Mouse (Mus musculus): ENCODE data around the gene Mrtfa. TPM values are rescaled to one million over a fixed set of nuclear protein-coding genes. Genes with fewer than 3 reads are reported as not detected.

The Mrtfa gene
- polyA plus RNA-seq, 1 experiment from 2014 or later = 61.9 TPM

DNA sequence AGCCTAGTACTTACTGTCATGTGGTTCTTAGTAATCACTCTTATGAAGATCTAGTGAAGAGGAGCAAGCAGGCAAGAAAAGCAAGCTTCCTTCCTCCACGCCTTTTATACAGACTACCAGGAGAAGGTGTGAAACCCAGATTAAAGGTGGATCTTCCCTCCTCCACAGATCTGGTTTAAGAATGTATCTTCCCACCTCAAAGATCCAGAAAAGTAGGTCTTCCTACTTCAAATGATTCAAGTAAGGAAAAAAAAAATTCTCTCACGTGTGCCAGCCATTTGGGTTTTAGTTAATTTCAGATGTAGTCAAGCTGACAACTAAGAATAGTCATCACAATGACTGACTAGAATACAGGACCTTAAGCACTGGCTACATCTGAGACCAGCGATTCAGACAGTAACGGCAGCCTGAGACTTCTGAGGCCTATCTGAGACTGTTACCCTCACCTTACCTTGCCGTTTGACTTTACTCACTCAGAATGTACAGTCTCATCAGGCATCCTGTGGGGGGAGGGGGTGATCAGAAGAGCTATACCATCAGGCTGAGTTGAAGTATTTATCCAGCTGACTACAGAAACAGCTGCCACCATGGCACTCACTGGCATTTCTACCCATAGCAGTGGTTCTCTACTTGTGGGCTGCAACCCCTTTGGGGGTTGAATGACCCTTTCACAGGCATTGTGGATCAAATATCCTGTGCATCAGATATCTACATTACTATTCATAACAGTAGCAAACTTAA lies 121.7 kb downstream of the Mrtfa start:
- H3K4me3 ChIP-seq (ENCODE audit: inconsistent target) = no peak overlapping the region
- peaks cover 45% of the 10 kb centered on the region; the same call in 1 of the 2 replicates for H3K36me3 ChIP-seq (ENCODE audit: inconsistent target)
- no peak overlapping the region for H3K27ac ChIP-seq
- WGBS (ENCODE audit: missing documents) = 98% methylated on average over 5 of the region's 5 CpGs
- H3K79me2 ChIP-seq (ENCODE audit: inconsistent target) = peaks cover 100% of the 10 kb centered on the region

DNA sequence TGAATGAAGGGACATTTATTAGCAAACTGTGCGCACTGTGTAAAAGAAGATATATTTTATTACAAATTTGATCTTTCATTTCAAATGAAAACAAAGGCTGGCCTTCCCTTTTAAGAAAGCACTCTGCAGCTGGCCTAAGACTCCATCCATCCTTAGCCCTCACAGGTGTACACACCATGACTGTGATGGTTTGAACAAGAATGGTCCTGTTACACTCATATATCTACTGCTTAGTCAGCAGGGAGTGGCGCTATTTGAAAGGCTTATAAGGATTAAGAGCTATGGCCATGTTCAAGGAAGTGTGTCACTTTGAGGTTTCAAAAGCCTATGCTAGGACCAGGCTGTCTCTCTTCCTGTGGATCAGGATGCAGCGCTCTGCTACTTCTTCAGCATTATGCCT lies 122.8 kb downstream of the Mrtfa start:
- H3K27ac ChIP-seq = no peak overlapping the region
- peaks cover 100% of the 10 kb centered on the region for H3K79me2 ChIP-seq (ENCODE audit: inconsistent target)
- WGBS (ENCODE audit: missing documents) = 100% methylated on average over 3 of the region's 3 CpGs
- no peak overlapping the region for H3K4me3 ChIP-seq (ENCODE audit: inconsistent target)
- H3K36me3 ChIP-seq (ENCODE audit: inconsistent target) = peaks cover 45% of the 10 kb centered on the region; the same call in 1 of the 2 replicates

DNA sequence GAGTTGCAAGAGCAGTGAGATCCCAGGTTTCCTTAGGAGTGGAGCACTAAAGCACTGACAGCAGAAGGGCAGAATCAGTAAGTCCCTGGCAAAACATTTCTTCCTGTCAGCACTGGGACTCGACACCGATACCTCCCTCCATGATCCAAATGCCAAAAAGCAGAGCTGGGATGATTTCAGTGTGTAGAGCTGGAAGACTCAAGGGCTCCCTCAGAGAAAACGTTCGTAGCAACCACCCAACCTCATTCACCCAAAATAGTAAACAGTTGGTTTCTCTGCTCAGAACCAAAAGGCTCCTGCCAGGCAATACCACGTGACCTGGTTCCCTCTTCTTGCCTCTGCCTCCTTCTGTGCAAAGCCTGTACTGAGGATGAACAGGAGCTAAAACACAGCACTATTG lies 123.6 kb downstream of the Mrtfa start:
- 69% methylated on average over 5 of the region's 5 CpGs for WGBS (ENCODE audit: missing documents)

DNA sequence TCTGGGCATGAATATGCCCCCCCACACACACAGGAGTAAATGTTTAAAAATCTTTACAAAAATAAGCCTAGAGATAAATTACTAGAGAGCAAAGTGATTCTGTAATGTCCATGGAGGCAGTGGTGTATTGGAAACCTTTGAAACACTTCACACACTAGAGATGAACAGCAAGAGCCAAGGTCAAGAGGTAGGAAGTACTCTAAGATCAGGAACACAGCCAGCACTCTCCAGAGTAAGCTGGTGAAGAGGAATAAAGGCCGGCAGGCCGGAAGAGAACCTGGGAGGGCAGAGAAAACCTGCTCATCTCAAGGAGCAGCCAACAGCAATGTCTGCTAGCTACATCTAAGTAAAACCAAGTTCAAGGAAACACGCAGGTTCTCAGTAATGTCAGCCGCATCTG lies 125.9 kb downstream of the Mrtfa start:
- WGBS (ENCODE audit: missing documents) = 93% methylated on average over 4 of the region's 4 CpGs
- Histone ChIP-seq H3K79me2 (ENCODE audit: inconsistent target) (peaks cover 100% of the 10 kb centered on the region), H3K27ac (no peak overlapping the region), H3K4me3 (ENCODE audit: inconsistent target) (no peak overlapping the region), H3K36me3 (ENCODE audit: inconsistent target) (peaks cover 29% of the 10 kb centered on the region; the same call in 1 of the 2 replicates)

More for the DNA sequence above, 123.6 kb downstream of the Mrtfa start:
- no peak overlapping the region for H3K27ac ChIP-seq
- H3K79me2 ChIP-seq (ENCODE audit: inconsistent target) = peaks cover 100% of the 10 kb centered on the region
- peaks cover 38% of the 10 kb centered on the region; the same call in 1 of the 2 replicates for H3K36me3 ChIP-seq (ENCODE audit: inconsistent target)
- no peak overlapping the region for H3K4me3 ChIP-seq (ENCODE audit: inconsistent target)

DNA sequence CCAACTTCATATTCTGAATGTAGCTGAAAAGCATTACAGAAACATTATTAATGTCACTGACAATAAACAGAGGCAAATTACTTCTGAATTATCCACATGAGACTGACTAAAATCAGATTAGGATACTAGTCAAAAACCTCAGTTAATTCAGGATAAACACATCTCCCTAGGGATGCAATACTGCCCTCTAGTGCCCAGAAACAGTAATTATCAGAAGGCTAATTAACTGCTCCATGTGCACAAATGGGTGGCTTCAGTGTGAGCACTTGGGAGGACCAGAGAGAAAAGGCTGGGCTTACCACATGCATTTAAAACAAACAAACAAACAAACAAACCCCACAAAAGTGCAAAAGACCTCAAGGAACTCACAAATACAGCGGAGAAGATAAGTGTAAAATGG lies 126.4 kb downstream of the Mrtfa start:
- 100% methylated on average over 1 of the region's 1 CpGs for WGBS (ENCODE audit: missing documents)
- H3K4me3 ChIP-seq (ENCODE audit: inconsistent target) = no peak overlapping the region
- H3K36me3 ChIP-seq (ENCODE audit: inconsistent target) = peaks cover 24% of the 10 kb centered on the region; the same call in 1 of the 2 replicates
- H3K27ac ChIP-seq = no peak overlapping the region
- peaks cover 100% of the 10 kb centered on the region for H3K79me2 ChIP-seq (ENCODE audit: inconsistent target)

DNA sequence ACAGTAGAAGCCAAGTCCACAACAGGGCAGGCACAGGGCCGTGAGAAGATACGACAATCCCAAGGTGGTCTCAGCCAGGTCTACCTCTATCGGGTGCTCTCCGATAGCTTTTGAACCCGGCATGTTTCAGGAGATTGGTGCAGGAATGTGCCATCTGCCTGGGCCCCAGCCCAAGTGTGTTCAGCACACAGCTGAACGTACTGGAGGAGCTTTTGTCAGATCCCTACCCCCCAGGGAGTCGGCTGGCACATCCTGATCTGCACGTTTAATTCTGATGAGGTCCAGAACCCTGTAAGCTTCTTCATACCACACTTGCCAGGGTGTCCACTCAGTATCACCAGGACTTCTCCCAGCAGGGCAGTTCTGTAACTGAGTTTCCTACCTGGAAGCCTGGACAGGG lies 127.9 kb downstream of the Mrtfa start:
- 91% methylated on average over 8 of the region's 8 CpGs for WGBS (ENCODE audit: missing documents)
- H3K36me3 ChIP-seq (ENCODE audit: inconsistent target) = peaks cover 15% of the 10 kb centered on the region; the same call in 1 of the 2 replicates
- peaks cover 100% of the 10 kb centered on the region for H3K79me2 ChIP-seq (ENCODE audit: inconsistent target)
- H3K27ac ChIP-seq = no peak overlapping the region
- H3K4me3 ChIP-seq (ENCODE audit: inconsistent target) = no peak overlapping the region

DNA sequence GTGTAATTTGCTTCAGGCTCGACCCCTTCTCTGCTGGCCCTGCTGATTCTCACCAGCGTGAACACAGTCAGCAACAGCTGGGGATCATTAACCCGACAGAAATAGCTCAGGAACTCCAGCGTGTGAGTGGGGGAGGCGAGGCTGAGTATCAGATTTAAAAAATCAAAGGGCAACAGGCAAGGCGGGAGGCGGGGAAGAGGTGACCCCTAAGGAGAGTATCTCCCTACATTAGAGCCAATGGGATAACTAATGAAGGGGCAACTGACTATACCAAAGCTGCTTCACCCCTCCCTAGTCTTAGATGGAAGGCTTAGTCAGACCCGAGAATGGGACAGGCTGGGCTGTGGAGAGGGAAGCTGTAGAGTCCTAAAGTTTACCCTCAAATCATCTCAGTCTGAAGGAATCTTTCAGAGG lies 128.4 kb downstream of the Mrtfa start:
- Histone ChIP-seq H3K79me2 (ENCODE audit: inconsistent target) (peaks cover 100% of the 10 kb centered on the region), H3K36me3 (ENCODE audit: inconsistent target) (peaks cover 15% of the 10 kb centered on the region; the same call in 1 of the 2 replicates), H3K27ac (no peak overlapping the region), H3K4me3 (ENCODE audit: inconsistent target) (no peak overlapping the region)
- WGBS (ENCODE audit: missing documents) = 92% methylated on average over 8 of the region's 8 CpGs

DNA sequence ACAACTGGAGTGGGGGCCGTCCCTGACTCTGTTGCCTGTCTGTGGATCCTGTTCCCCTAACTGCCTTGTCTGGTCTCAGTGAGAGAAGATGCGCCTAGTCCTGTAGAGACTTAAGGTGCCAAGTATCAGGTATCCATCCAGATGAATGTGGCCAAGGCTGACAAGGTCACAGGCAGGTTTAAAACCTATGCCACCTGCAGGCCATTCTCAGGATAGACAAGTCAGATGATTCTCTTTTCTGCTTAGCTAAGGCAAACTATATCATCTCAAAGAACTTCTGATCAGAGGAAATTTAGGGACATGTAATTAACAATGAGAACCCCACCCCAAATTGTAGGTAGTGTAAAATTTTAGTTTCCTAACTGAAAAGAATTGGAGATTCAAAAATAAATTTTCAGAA lies 129.6 kb downstream of the Mrtfa start:
- H3K27ac ChIP-seq = no peak overlapping the region
- peaks cover 100% of the 10 kb centered on the region for H3K79me2 ChIP-seq (ENCODE audit: inconsistent target)
- 96% methylated on average over 2 of the region's 2 CpGs for WGBS (ENCODE audit: missing documents)
- H3K36me3 ChIP-seq (ENCODE audit: inconsistent target) = peaks cover 7% of the 10 kb centered on the region; the same call in 1 of the 2 replicates
- no peak overlapping the region for H3K4me3 ChIP-seq (ENCODE audit: inconsistent target)

DNA sequence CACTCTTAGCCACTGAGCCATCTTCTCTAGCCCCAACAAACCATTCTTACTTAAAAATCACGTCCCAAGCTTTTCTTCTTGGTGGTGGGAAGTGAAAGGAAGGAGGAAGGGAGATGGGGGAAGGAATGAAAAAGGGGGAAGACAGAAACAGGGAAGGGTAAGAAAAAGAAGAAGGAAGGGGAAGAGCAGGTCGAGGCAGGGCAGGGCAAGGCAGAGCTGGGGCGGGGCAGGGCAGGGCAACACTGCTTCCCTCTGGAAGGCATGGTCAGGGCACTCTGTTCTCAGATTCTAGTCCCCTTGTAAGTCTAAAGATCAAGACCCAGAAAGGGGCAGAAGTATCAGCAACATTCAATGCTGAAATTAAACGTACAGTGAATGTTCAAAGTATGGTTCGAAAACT lies 132.8 kb downstream of the Mrtfa start:
- Histone ChIP-seq H3K79me2 (ENCODE audit: inconsistent target) (peaks cover 100% of the 10 kb centered on the region), H3K4me3 (ENCODE audit: inconsistent target) (no peak overlapping the region), H3K27ac (0 out of 2 replicates have a peak overlapping the region, but pooled peaks have one; percentile 5), H3K36me3 (ENCODE audit: inconsistent target) (peaks cover 4% of the 10 kb centered on the region)
- 71% methylated on average over 4 of the region's 5 CpGs for WGBS (ENCODE audit: missing documents)

DNA sequence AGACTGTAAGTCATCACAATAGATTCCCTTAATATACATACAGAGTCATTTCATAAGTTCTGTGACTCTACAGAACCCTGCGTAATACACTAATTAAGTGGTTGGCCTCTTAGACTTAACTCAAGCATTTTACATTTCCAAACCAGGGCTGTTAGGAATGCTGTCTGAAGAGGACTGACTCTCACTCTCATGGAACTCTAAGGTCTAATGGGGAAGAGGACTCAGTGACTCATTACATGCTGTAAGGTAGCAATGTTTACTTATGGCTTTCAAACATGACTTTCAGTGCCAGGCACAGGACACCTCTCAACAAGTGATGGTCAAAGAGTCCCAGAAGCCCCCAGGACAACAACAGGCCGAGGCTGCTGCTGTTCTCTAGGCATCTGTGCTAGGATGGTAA lies 135.1 kb downstream of the Mrtfa start:
- H3K36me3 ChIP-seq (ENCODE audit: inconsistent target) = peaks cover 4% of the 10 kb centered on the region; the same call in 1 of the 2 replicates
- WGBS (ENCODE audit: missing documents) = 100% methylated on average over 2 of the region's 2 CpGs
- H3K27ac ChIP-seq = no peak overlapping the region
- H3K79me2 ChIP-seq (ENCODE audit: inconsistent target) = peaks cover 100% of the 10 kb centered on the region
- no peak overlapping the region for H3K4me3 ChIP-seq (ENCODE audit: inconsistent target)

DNA sequence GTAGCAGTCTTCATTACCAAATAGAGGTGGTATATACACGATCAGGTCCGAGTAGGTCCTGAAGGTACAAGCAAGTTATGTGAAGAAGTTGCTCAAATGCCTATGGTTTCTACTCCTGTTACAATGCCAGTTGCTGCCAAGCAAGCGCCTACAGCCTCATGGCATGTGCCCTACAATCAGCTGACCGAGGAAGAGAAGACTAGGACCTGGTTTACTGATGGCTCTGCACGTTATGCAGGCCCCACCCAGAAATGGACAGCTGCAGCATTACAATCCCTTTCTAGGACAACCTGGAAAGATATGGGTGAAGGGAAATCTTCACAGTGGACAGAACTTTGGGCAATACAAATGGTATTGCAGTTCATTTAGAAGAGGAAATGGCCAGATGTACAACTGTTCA lies 138.1 kb downstream of the Mrtfa start:
- peaks cover 100% of the 10 kb centered on the region for H3K79me2 ChIP-seq (ENCODE audit: inconsistent target)
- no peak overlapping the region for H3K27ac ChIP-seq
- 94% methylated on average over 5 of the region's 5 CpGs for WGBS (ENCODE audit: missing documents)
- no peak overlapping the region for H3K4me3 ChIP-seq (ENCODE audit: inconsistent target)
- H3K36me3 ChIP-seq (ENCODE audit: inconsistent target) = peaks cover 4% of the 10 kb centered on the region

DNA sequence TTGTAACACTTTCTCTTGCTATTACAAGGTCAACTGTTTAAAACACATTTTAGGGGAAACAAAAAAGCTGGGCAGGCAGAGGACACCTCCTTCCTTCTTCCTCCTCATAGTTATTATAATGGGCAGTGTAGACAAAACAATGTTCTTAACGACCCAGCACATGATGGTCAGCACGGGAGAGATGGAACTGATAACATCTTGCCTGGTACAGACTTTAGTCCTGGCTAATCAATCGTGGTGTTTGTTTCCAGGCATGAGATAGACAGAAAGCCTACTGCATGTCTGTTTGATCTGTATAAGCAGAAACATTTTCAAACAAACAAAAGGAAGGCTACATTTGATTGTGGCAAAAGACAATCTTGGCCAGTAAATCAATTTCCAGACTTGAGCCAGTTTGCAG lies 140.1 kb downstream of the Mrtfa start:
- WGBS (ENCODE audit: missing documents) = 57% methylated on average over 3 of the region's 3 CpGs

DNA sequence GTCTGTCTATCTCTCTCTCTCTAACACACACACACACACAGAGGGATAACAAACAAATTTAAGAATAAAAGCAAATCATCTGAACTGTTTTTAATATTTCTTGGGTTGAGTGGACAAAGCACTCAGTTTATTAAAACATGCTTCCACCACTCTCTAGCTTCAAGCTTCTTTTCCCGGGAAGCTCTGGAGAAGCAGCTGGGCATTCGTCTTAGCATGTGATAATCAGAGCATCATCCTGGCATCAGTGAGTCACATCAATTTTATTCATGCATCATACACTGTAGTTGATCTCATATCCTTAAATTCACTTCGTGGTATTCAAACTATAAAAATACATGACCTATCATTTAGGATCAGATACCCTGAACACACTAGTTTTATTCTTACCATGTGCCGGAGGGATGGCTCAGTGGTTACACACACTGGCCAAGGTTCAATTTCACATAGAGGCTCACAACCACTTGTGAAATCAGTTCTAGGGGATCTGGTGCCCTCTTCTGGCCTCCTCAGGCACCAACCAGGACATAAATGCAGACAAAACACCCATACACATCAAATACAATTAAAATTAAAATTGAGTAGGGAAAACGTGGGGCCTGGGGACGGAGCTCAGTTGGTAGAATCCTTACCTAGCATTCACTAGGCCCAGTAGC lies 141.0 kb downstream of the Mrtfa start:
- Histone ChIP-seq H3K4me3 (ENCODE audit: inconsistent target) (no peak overlapping the region), H3K36me3 (ENCODE audit: inconsistent target) (peaks cover 4% of the 10 kb centered on the region), H3K79me2 (ENCODE audit: inconsistent target) (peaks cover 88% of the 10 kb centered on the region), H3K27ac (no peak overlapping the region)
- WGBS (ENCODE audit: missing documents) = 64% methylated on average over 6 of the region's 6 CpGs

More for the DNA sequence above, 140.1 kb downstream of the Mrtfa start:
- Histone ChIP-seq H3K27ac (no peak overlapping the region), H3K79me2 (ENCODE audit: inconsistent target) (peaks cover 94% of the 10 kb centered on the region), H3K36me3 (ENCODE audit: inconsistent target) (peaks cover 4% of the 10 kb centered on the region), H3K4me3 (ENCODE audit: inconsistent target) (no peak overlapping the region)

DNA sequence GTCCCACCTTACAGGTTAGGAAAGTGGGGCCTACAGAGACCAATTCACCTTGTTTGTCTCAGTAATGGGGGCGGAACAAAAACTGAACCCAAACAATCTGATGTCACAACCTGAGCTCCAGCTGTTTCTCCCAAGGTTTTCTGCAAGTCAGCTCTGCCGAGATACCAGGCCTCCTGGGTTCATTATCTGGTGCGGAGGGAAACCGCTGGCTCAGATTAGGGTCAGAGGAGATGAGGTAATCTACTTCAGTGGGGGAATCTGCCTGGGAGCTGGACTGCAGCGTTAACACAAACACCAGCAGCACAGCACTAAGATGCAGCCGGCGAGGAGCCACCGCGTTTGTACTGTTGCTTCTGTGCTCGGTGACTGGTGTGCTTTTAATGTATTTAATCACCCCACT lies 143.1 kb downstream of the Mrtfa start:
- Histone ChIP-seq H3K27ac (no peak overlapping the region), H3K79me2 (ENCODE audit: inconsistent target) (peaks cover 88% of the 10 kb centered on the region), H3K4me3 (ENCODE audit: inconsistent target) (no peak overlapping the region), H3K36me3 (ENCODE audit: inconsistent target) (peaks cover 9% of the 10 kb centered on the region; the same call in 1 of the 2 replicates)
- WGBS (ENCODE audit: missing documents) = 65% methylated on average over 10 of the region's 10 CpGs

DNA sequence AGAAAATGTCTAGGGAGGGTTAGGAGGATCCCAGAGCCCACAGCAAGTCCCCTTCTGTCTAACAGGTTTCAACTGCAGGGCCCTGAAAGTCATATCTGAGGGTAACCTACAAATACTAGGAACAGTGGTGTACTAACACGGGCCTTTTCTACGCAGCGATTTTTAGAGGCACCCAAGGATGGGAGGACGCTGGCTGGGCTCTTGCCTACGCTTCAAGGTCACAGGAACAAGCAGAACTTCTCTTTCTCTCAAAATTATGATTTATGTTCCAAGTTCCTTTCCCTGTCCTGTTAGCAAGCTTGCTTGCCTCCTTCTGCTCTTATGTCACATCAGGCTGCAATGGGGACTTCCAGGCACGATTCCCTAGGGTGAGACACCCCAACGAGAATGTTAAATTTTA lies 144.5 kb downstream of the Mrtfa start:
- Histone ChIP-seq H3K27ac (peak overlapping the region; percentile 93), H3K4me3 (ENCODE audit: inconsistent target) (no peak overlapping the region)

More for the DNA sequence above, 144.5 kb downstream of the Mrtfa start:
- Histone ChIP-seq H3K79me2 (ENCODE audit: inconsistent target) (peaks cover 88% of the 10 kb centered on the region), H3K36me3 (ENCODE audit: inconsistent target) (peaks cover 9% of the 10 kb centered on the region; the same call in 1 of the 2 replicates)
- 6% methylated on average over 7 of the region's 7 CpGs for WGBS (ENCODE audit: missing documents)

Data from macrophage (primary cell).